Mouse (Mus musculus) C2C12 (cell line): ENCODE results near the gene Swsap1.

Experiments
- CEBPB ChIP-seq: IDR thresholded peaks from one replicate; pipeline ENCODE4 v1.6.1; 2011; ENCODE audit warnings: low read depth, mild to moderate bottlenecking, control low read depth, moderate library complexity
- CTCF ChIP-seq: IDR thresholded peaks from one replicate; pipeline ENCODE4 v1.5.1; 2011; ENCODE audit not compliant: control insufficient read depth, insufficient read depth, insufficient read length
- USF1 ChIP-seq: IDR thresholded peaks from one replicate; pipeline ENCODE4 v1.6.1; 2011; ENCODE audit warnings: low read depth, mild to moderate bottlenecking, control low read depth, moderate library complexity

DNA sequence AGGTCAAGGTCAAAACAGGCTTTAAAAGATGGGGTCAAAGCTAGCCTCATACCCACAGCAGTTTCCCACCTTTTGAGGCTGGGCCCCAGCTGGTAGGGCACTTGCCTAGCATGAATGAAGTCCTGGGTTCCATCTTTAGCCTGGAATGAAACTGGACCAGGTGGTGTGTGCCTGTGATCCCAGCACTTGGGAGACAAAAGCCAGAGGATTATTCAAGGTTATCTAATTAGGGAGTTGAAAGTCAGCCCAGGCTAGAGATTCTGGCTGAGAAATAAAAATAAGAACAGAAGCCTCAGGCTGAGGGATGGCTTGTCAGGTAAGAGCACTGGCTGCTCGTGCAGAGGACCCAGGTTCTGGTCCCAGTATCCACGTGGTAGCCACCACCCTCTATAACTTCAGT lies 23.5 kb upstream of the Swsap1 start:
- TF ChIP-seq CTCF = no peak
- no peak for TF ChIP-seq USF1
- TF ChIP-seq CEBPB = no peak
